Mouse (Mus musculus) stomach, embryonic 14.5 days (tissue): ENCODE results near the gene Pianp. TPM values are rescaled to one million over a fixed set of nuclear protein-coding genes. Genes with fewer than 3 reads are reported as not detected.

Experiments
- ATAC-seq: fragments of 200-750 bp; cut with Nextera tagmentation; 2 replicates; pipeline ENCODE4 v1.8.0; 2017; ENCODE audit warnings: low read depth, moderate TSS enrichment; ENCODE audit not compliant: insufficient number of reproducible peaks, insufficient read depth, low FRiP score
- H3K27ac ChIP-seq: fragments of 300-500 bp; sonication (generic); 2 replicates; pipeline ENCODE4 v1.5.1; 2014; ENCODE audit warnings: mild to moderate bottlenecking, low read length, moderate library complexity, mixed read lengths
- H3K27me3 ChIP-seq: fragments of 300-500 bp; sonication (generic); 2 replicates; pipeline ENCODE4 v1.6.1; 2014; ENCODE audit warnings: low read length, control low read depth, mixed read lengths; ENCODE audit not compliant: control insufficient read depth, insufficient read depth
- H3K36me3 ChIP-seq: fragments of 300-500 bp; sonication (generic); 2 replicates; pipeline ENCODE4 v1.6.1; 2014; ENCODE audit warnings: mild to moderate bottlenecking, control low read depth, low read length, moderate library complexity, mixed read lengths; ENCODE audit not compliant: control insufficient read depth, insufficient read depth
- H3K4me1 ChIP-seq: fragments of 300-500 bp; sonication (generic); 2 replicates; pipeline ENCODE4 v1.6.1; 2014; ENCODE audit warnings: low read length, control low read depth, mixed read lengths; ENCODE audit not compliant: control insufficient read depth, insufficient read depth
- H3K4me2 ChIP-seq: fragments of 300-500 bp; sonication (generic); replicated peaks from 2 replicates; pipeline ENCODE4 v1.6.1; 2014; ENCODE audit warnings: low read depth, low read length, control low read depth
- H3K4me3 ChIP-seq: fragments of 300-500 bp; sonication (generic); 2 replicates; pipeline ENCODE4 v1.5.1; 2014; ENCODE audit warnings: low read depth, low read length, control low read depth
- H3K9ac ChIP-seq: fragments of 300-500 bp; sonication (generic); replicated peaks from 2 replicates; pipeline ENCODE4 v1.6.1; 2014; ENCODE audit warnings: low read depth, mild to moderate bottlenecking, control low read depth, low read length, moderate library complexity, mixed read lengths
- H3K9me3 ChIP-seq: fragments of 300-500 bp; sonication (generic); 2 replicates; pipeline ENCODE4 v1.6.1; 2016; ENCODE audit warnings: low read depth, low read length, control low read depth; ENCODE audit not compliant: control insufficient read depth
- WGBS: fragments of 180-500 bp; shearing (Covaris S2); extraction: QIAGEN DNeasy Blood & Tissue Kit; methylation state at CpG from one replicate; pipeline ENCODE4 v1.1.7; 2014; 5-methylcytosine and 5-hydroxymethylcytosine counted together
- polyA plus RNA-seq: library from polyadenylated mRNA; unstranded; fragments of >200 nt; fragmentation: Nextera tagmentation; extraction: Ambion mirVana; gene quantifications from 2 replicates; pipeline ENCODE4 v1.2.1, GENCODE M21; 2014

Gene Pianp
- polyA plus RNA-seq, 1 experiment from 2014 or later, result 6.0 TPM

DNA sequence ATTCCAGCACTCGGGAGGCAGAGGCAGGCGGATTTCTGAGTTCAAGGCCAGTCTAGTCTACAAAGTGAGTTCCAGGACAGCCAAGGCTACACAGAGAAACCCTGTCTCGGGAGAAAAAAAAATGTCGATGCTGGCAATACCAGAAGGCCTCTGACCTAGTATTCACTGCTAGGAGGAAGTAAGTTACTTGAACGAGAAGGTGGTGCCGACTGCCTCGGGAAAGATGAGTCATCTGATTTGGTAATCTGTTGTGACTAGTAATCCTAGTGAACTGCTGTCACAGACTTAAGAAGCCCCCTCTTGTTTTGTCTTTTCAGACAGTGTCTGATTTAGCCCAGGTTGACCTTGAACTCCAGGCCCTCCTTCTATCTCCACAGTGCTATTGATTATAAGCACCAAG, 44.6 kb downstream of the Pianp start:
- ATAC-seq, result no peak
- no peak overlapping the region; the same call in 1 of the 2 replicates for H3K4me2 ChIP-seq

DNA sequence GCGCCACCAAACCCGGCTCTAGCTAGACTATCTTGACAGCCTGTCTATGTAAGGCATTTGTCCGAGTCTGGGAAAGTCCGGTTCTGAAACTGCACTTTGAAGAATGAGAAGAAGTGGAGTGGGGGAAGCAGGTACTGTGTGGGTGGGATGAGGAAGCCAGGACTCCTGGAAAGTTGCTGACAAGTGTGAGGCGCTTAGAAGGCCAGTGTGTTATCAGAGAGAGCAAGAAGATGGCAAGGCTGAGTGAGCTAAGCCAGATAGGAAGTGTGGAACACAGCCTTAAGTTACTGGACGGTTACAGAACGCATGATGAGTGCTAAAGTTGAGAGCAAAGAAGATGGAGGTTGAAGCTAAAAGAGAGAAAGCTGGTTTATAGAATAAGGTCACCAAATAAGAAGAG, 45.6 kb downstream of the Pianp start:
- no peaks in the 10 kb centered on the region; the same call in 1 of the 2 replicates for H3K4me1 ChIP-seq
- no peaks in the 10 kb centered on the region for H3K27me3 ChIP-seq
- H3K4me3 ChIP-seq, result no peak overlapping the region
- no peak overlapping the region for H3K4me2 ChIP-seq
- no peak for ATAC-seq
- H3K27ac ChIP-seq, result no peak overlapping the region
- H3K9me3 ChIP-seq, result no peaks in the 10 kb centered on the region
- H3K36me3 ChIP-seq, result peaks cover 26% of the 10 kb centered on the region
- 95% methylated on average over 7 of the region's 7 CpGs for WGBS
- H3K9ac ChIP-seq, result no peak overlapping the region

More for the DNA sequence above, 44.6 kb downstream of the Pianp start:
- 88% methylated on average over 7 of the region's 7 CpGs for WGBS
- no peak overlapping the region for H3K9ac ChIP-seq
- H3K27me3 ChIP-seq, result no peaks in the 10 kb centered on the region
- H3K4me1 ChIP-seq, result no peaks in the 10 kb centered on the region; the same call in 1 of the 2 replicates
- peaks cover 23% of the 10 kb centered on the region for H3K36me3 ChIP-seq
- no peaks in the 10 kb centered on the region for H3K9me3 ChIP-seq
- H3K4me3 ChIP-seq, result no peak overlapping the region; the same call in 1 of the 2 replicates
- no peak overlapping the region for H3K27ac ChIP-seq

DNA sequence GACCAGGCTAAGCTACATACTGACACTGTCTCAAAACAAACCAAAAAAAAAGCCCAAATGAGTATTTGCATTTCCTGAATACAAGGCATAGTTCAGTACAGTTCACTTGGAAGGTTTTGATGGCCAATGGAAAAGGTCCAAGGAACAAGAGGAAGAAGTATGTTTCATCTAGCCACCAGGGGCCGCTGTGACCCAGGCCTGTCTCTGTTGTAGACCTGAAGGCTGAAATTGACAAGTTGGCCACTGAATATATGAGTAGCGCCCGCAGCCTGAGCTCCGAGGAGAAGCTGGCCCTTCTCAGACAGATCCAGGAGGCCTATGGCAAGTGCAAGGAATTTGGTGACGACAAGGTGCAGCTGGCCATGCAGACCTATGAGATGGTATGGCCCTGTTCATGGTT, 50.2 kb downstream of the Pianp start:
- 0 out of 2 replicates have a peak, but pooled peaks have one; percentile 37 for ATAC-seq
- Histone ChIP-seq H3K4me2 (no peak overlapping the region), H3K9ac (no peak overlapping the region), H3K4me3 (no peak overlapping the region), H3K9me3 (no peaks in the 10 kb centered on the region), H3K27me3 (no peaks in the 10 kb centered on the region), H3K4me1 (no peaks in the 10 kb centered on the region), H3K36me3 (peaks cover 62% of the 10 kb centered on the region), H3K27ac (no peak overlapping the region)
- WGBS, result 32% methylated on average over 5 of the region's 5 CpGs

DNA sequence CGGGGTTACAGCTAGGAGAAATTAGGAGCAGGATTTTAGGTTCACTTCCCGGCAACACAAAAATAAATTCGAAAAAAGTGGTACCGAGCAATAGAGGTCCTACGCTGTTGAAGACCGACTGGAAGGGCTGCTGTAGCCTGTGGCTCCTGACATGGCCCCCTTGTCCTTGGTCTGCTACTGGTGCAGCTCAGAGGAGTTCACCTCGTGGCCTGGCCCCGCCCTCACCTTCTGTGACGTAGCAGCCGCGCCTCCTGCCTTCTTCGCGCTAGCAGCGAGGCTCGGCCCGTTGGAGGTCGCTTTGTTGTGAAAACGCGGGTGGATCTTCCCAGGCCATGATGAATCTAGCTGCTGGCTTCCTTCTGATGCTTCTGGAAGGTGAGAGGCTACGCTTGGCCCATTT, 53.2 kb downstream of the Pianp start, which contains the start of gene Acrbp:
Gene Acrbp (plus strand): TSS at position 12 of the 400 bp plus-strand sequence.
- peaks cover 65% of the 10 kb centered on the region for H3K36me3 ChIP-seq
- no peaks in the 10 kb centered on the region for H3K27me3 ChIP-seq
- H3K4me2 ChIP-seq, result no peak within 1 kb of the TSS
- H3K9me3 ChIP-seq, result no peaks in the 10 kb centered on the region
- H3K4me3 ChIP-seq, result no peak within 1 kb of the TSS
- 0 out of 2 replicates have a peak, but pooled peaks have one; percentile 17 for ATAC-seq
- no peak within 1 kb of the TSS for H3K9ac ChIP-seq
- no peak within 1 kb of the TSS for H3K27ac ChIP-seq
- 30% methylated on average over 20 of the region's 20 CpGs for WGBS
- H3K4me1 ChIP-seq, result no peaks in the 10 kb centered on the region

DNA sequence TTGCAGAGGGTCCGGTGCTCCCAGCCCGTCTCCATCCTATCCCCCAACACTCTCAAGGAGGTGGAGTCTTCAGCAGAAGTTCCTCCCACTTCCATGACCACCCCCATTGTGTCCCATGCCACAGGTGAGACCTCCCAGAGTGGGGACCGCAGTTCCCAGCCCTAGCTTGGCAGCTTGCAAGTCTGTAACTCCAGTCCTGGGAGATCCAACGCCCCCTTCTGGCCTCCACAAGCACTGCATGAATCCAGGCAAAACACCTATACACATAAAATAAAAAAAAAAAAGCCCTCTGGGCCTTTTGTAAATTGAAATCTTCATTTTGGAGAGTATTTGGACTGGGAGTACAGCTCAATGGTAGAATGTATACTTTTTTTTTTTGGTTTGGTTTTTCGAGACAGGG, 54.7 kb downstream of the Pianp start:
- Histone ChIP-seq H3K36me3 (peaks cover 60% of the 10 kb centered on the region), H3K4me1 (no peaks in the 10 kb centered on the region), H3K4me2 (no peak overlapping the region), H3K9ac (no peak overlapping the region), H3K27me3 (no peaks in the 10 kb centered on the region), H3K4me3 (no peak overlapping the region), H3K27ac (no peak overlapping the region), H3K9me3 (no peaks in the 10 kb centered on the region)
- 63% methylated on average over 5 of the region's 5 CpGs for WGBS
- no peak for ATAC-seq

Other genes starting within 250 kb of the Pianp start
- gene Gm45234, start 240.7 kb upstream of the Pianp start, polyA plus RNA-seq, result not detected in 2 replicates
- gene Atn1, start 240.2 kb upstream of the Pianp start, polyA plus RNA-seq, result 15.0 and 18.5 TPM in 2 replicates
- gene Eno2, start 227.0 kb upstream of the Pianp start, polyA plus RNA-seq, result 9.5 and 9.7 TPM in 2 replicates
- gene Lrrc23, start 217.0 kb upstream of the Pianp start, polyA plus RNA-seq, result 0.32 and 0.35 TPM in 2 replicates
- gene Spsb2, start 188.0 kb upstream of the Pianp start, polyA plus RNA-seq, result 7.4 and 8.0 TPM in 2 replicates
- 844 and 872 TPM in 2 replicates for gene Tpi1, start 182.4 kb upstream of the Pianp start, polyA plus RNA-seq
- 121 and 123 TPM in 2 replicates for gene Usp5, start 167.2 kb upstream of the Pianp start, polyA plus RNA-seq
- 151 and 163 TPM in 2 replicates for gene Cdca3, start 167.1 kb upstream of the Pianp start, polyA plus RNA-seq
- gene Gnb3, start 156.4 kb upstream of the Pianp start, polyA plus RNA-seq, result 1.4 and 1.5 TPM in 2 replicates
- 43.2 and 43.9 TPM in 2 replicates for gene P3h3, start 138.9 kb upstream of the Pianp start, polyA plus RNA-seq
- gene Gpr162, start 132.7 kb upstream of the Pianp start, polyA plus RNA-seq, result 0.91 and 1.0 TPM in 2 replicates
- gene Cd4, start 108.5 kb upstream of the Pianp start, polyA plus RNA-seq, result 0.28 and 0.43 TPM in 2 replicates
- gene Lag3, start 85.0 kb upstream of the Pianp start, polyA plus RNA-seq, result 1.3 and 1.5 TPM in 2 replicates
- gene Ptms, start 76.6 kb upstream of the Pianp start, polyA plus RNA-seq, result 320 TPM in 2 replicates
- 341 and 354 TPM in 2 replicates for gene Mlf2, start 65.3 kb upstream of the Pianp start, polyA plus RNA-seq
- gene Cops7a, start 31.2 kb upstream of the Pianp start, polyA plus RNA-seq, result 139 and 141 TPM in 2 replicates
- 15.1 and 15.7 TPM in 2 replicates for gene Zfp384, start 12.5 kb downstream of the Pianp start, polyA plus RNA-seq
- 118 and 119 TPM in 2 replicates for gene Ing4, start 43.1 kb downstream of the Pianp start, polyA plus RNA-seq
- gene Acrbp, start 53.0 kb downstream of the Pianp start, polyA plus RNA-seq, result 15.8 and 18.6 TPM in 2 replicates
- 1.2 and 2.1 TPM in 2 replicates for gene Lpar5, start 71.2 kb downstream of the Pianp start, polyA plus RNA-seq
- gene Chd4, start 99.3 kb downstream of the Pianp start, polyA plus RNA-seq, result 70.9 and 78.7 TPM in 2 replicates
- gene Nop2, start 135.2 kb downstream of the Pianp start, polyA plus RNA-seq, result 52.3 and 55.4 TPM in 2 replicates
- 7.4 and 9.2 TPM in 2 replicates for gene Iffo1, start 148.5 kb downstream of the Pianp start, polyA plus RNA-seq
- gene Gapdh, start 169.8 kb downstream of the Pianp start, polyA plus RNA-seq, result 1,945 and 1,966 TPM in 2 replicates
- gene Ncapd2, start 195.0 kb downstream of the Pianp start, polyA plus RNA-seq, result 107 and 109 TPM in 2 replicates
- 193 and 202 TPM in 2 replicates for gene Mrpl51, start 195.1 kb downstream of the Pianp start, polyA plus RNA-seq
- gene Vamp1, start 218.9 kb downstream of the Pianp start, polyA plus RNA-seq, result 3.4 and 3.7 TPM in 2 replicates
- gene Tapbpl, start 235.2 kb downstream of the Pianp start, polyA plus RNA-seq, result 4.7 and 5.2 TPM in 2 replicates
- gene Cd27, start 240.3 kb downstream of the Pianp start, polyA plus RNA-seq, result 2.3 and 3.1 TPM in 2 replicates